Mouse (Mus musculus) liver, embryonic 14.5 days (tissue): ENCODE data around the gene Pbx4. TPM values are rescaled to one million over a fixed set of nuclear protein-coding genes. Genes with fewer than 3 reads are reported as not detected.

Source experiments
- ATAC-seq: fragments of 200-750 bp; cut with Nextera tagmentation; 2 replicates; pipeline ENCODE4 v1.8.0; 2017; ENCODE audit warnings: moderate number of reproducible peaks, mild to moderate bottlenecking, moderate library complexity; ENCODE audit not compliant: insufficient read depth
- DNase-seq, 3 experiments: peaks; one replicate each; pipeline ENCODE4 v3.0.0-alpha.2; 2012 to 2013; ENCODE audit warnings: low read depth in 3 of 3, low spot score in 3 of 3
- H3K27ac ChIP-seq: fragments of 300-500 bp; sonication (generic); 2 replicates; pipeline ENCODE4 v1.5.1; 2014; ENCODE audit warnings: moderate library complexity, mild to moderate bottlenecking, control low read depth, inconsistent platforms
- H3K27me3 ChIP-seq: fragments of 300-500 bp; sonication (generic); 2 replicates; pipeline ENCODE4 v1.6.1; 2014; ENCODE audit warnings: mild to moderate bottlenecking, low read length, moderate library complexity; ENCODE audit not compliant: control insufficient read depth, insufficient read depth
- H3K36me3 ChIP-seq: fragments of 300-500 bp; sonication (generic); replicated peaks from 2 replicates; pipeline ENCODE4 v1.6.1; 2014; ENCODE audit warnings: low read depth; ENCODE audit not compliant: control insufficient read depth, insufficient read depth
- H3K4me1 ChIP-seq, 2 experiments: fragments of 200-500 bp in 1 of 2; fragments of 300-500 bp in 1 of 2; sonication (generic) in 1 of 2; replicated peaks; 2 replicates each; pipeline ENCODE4 v1.6.1; 2012 to 2014; ENCODE audit warnings: antibody characterized with exemption in 1 of 2, inconsistent platforms in 1 of 2, low read length in 1 of 2; ENCODE audit not compliant: control insufficient read depth in 2 of 2, insufficient read depth in 2 of 2
- H3K4me2 ChIP-seq: fragments of 300-500 bp; sonication (generic); 2 replicates; pipeline ENCODE4 v1.6.1; 2014; ENCODE audit warnings: low read depth, mild to moderate bottlenecking, control low read depth, moderate library complexity
- H3K4me3 ChIP-seq, 2 experiments: fragments of 200-500 bp in 1 of 2; fragments of 300-500 bp in 1 of 2; sonication (generic) in 1 of 2; 2 replicates each; pipeline ENCODE4 v1.5.1; 2012 to 2014; ENCODE audit warnings: low read depth in 2 of 2, low read length in 2 of 2, mild to moderate bottlenecking in 2 of 2, control low read depth in 1 of 2, inconsistent platforms in 1 of 2, moderate library complexity in 1 of 2; ENCODE audit not compliant: insufficient read depth in 1 of 2
- H3K9ac ChIP-seq: fragments of 300-500 bp; sonication (generic); replicated peaks from 2 replicates; pipeline ENCODE4 v1.6.1; 2014; ENCODE audit warnings: mild to moderate bottlenecking, control low read depth, moderate library complexity
- H3K9me3 ChIP-seq: fragments of 300-500 bp; sonication (generic); 2 replicates; pipeline ENCODE4 v1.6.1; 2016; ENCODE audit warnings: low read length, mixed read lengths; ENCODE audit not compliant: control insufficient read depth
- CTCF ChIP-seq: IDR thresholded peaks from 2 replicates; pipeline ENCODE4 v1.5.1; 2016; ENCODE audit warnings: antibody characterized with exemption, low read depth, control low read depth
- EP300 ChIP-seq: IDR thresholded peaks from 2 replicates; pipeline ENCODE4 v1.6.1; 2016; ENCODE audit warnings: antibody characterized with exemption, low read depth
- WGBS: fragments of 180-500 bp; shearing (Covaris S2); extraction: QIAGEN DNeasy Blood & Tissue Kit; methylation state at CpG from one replicate; pipeline ENCODE4 v1.1.7; 2014; ENCODE audit not compliant: insufficient replicate concordance; 5-methylcytosine and 5-hydroxymethylcytosine counted together
- polyA plus RNA-seq, 2 experiments: library from polyadenylated mRNA; depleted of rRNA in 1 of 2; stranded (reverse) in 1 of 2; unstranded in 1 of 2; fragments of >200 nt; fragmentation: Nextera tagmentation in 1 of 2; extraction: Ambion mirVana in 1 of 2; gene quantifications; 2 replicates each; pipeline versions ENCODE4 v1.2.1 to v1.2.3; 2012 to 2014

Pbx4 gene
- polyA plus RNA-seq, 2 experiments = 1.7 to 2.5 TPM

GRCm38 (mm10) chr8:69901484-69902162, 69.3 kb downstream of the Pbx4 start:
- Histone ChIP-seq H3K4me1 (peaks cover 10 to 16% of the 10 kb centered on the region in 2 experiments), H3K4me3 (peak overlapping the region; percentile 77 to 97), H3K27ac (peak overlapping the region; percentile 95), H3K4me2 (peak overlapping the region; percentile 100), H3K36me3 (no peaks in the 10 kb centered on the region; the same call in 1 of the 2 replicates), H3K27me3 (no peaks in the 10 kb centered on the region), H3K9me3 (no peaks in the 10 kb centered on the region), H3K9ac (peak overlapping the region; percentile 96)
- under 1% methylated on average over 41 of the region's 41 CpGs for WGBS
- TF ChIP-seq EP300 (no peak), CTCF (peak; percentile 85)
- peak; percentile 92 to 95 (median 92) for DNase-seq
- peak; percentile 69 for ATAC-seq

GRCm38 (mm10) chr8:69902163-69903062, 70.1 kb downstream of the Pbx4 start, which contains the start of the genes Tssk6, Ndufa13 and Yjefn3:
TSS of gene Tssk6 (plus strand) at chr8:69902184.
TSS of gene Ndufa13 (minus strand) at chr8:69902558.
TSS of gene Yjefn3 (minus strand) at chr8:69902712.
- DNase-seq = peak; percentile 27 to 41 (median 29)

GRCm38 (mm10) chr8:69903063-69903542, 70.8 kb downstream of the Pbx4 start:
- H3K27me3 ChIP-seq = no peaks in the 10 kb centered on the region
- under 1% methylated on average over 44 of the region's 45 CpGs for WGBS
- H3K9me3 ChIP-seq = no peaks in the 10 kb centered on the region
- peak overlapping the region; percentile 96 for H3K9ac ChIP-seq
- TF ChIP-seq EP300 (peak; percentile 56), CTCF (no peak)
- H3K4me3 ChIP-seq = peak overlapping the region; percentile 77 to 97
- H3K36me3 ChIP-seq = no peaks in the 10 kb centered on the region; the same call in 1 of the 2 replicates
- peaks cover 10 to 14% of the 10 kb centered on the region in 2 experiments for H3K4me1 ChIP-seq
- H3K27ac ChIP-seq = peak overlapping the region; percentile 95
- DNase-seq (peak; percentile 98 to 99 (median 98)), ATAC-seq (peak; percentile 84)
- H3K4me2 ChIP-seq = peak overlapping the region; percentile 100

More at GRCm38 (mm10) chr8:69902163-69903062, 70.1 kb downstream of the Pbx4 start, which contains the start of the genes Tssk6, Ndufa13 and Yjefn3:
- WGBS = 4% methylated on average over 89 of the region's 89 CpGs
- Histone ChIP-seq H3K9ac (peak within 1 kb of the TSS; percentile 96), H3K36me3 (no peaks in the 10 kb centered on the region; the same call in 1 of the 2 replicates), H3K27ac (peak within 1 kb of the TSS; percentile 95), H3K9me3 (no peaks in the 10 kb centered on the region), H3K4me3 (peak within 1 kb of the TSS; percentile 77 to 97), H3K4me2 (peak within 1 kb of the TSS; percentile 100), H3K4me1 (peaks cover 10 to 16% of the 10 kb centered on the region in 2 experiments), H3K27me3 (no peaks in the 10 kb centered on the region)
- TF ChIP-seq EP300 (no peak), CTCF (peak; percentile 39; the same call in 1 of the 2 replicates)
- ATAC-seq = peak; percentile 39

GRCm38 (mm10) chr8:69904096-69904495, 71.8 kb downstream of the Pbx4 start:
- WGBS = 73% methylated on average over 8 of the region's 8 CpGs
- Histone ChIP-seq H3K9ac (no peak overlapping the region; the same call in 1 of the 2 replicates), H3K27ac (no peak overlapping the region), H3K36me3 (no peaks in the 10 kb centered on the region; the same call in 1 of the 2 replicates), H3K4me3 (no peak overlapping the region; a peak in 1 of 4 replicates), H3K27me3 (no peaks in the 10 kb centered on the region), H3K4me1 (peaks cover 10 to 13% of the 10 kb centered on the region in 2 experiments), H3K4me2 (peak overlapping the region; percentile 100), H3K9me3 (no peaks in the 10 kb centered on the region)
- TF ChIP-seq EP300 (no peak), CTCF (no peak)
- no peak for DNase-seq
- ATAC-seq = no peak
